Mouse (Mus musculus): ENCODE results near the gene Polr2m.

GRCm38 (mm10) chr9:71517487-71517886, 31.8 kb upstream of the Polr2m start:
- TF ChIP-seq CTCF (IDR thresholded peaks at IDR 0.05) (no peak), EP300 (IDR thresholded peaks at IDR 0.05; ENCODE audit: insufficient read depth, low read depth, low read length) (no peak), POLR2A (IDR thresholded peaks at IDR 0.05; ENCODE audit: insufficient read depth, low read depth, low read length) (no peak)
